Mouse (Mus musculus): ENCODE data around the gene Ttll11. TPM values are rescaled to one million over a fixed set of nuclear protein-coding genes. Genes with fewer than 3 reads are reported as not detected.
A peak's percentile ranks its signal among the peaks of the same experiment; 100 is the strongest.

Ttll11 gene
- polyA plus RNA-seq, 1 experiment from 2014 or later, result 0.75 TPM

DNA sequence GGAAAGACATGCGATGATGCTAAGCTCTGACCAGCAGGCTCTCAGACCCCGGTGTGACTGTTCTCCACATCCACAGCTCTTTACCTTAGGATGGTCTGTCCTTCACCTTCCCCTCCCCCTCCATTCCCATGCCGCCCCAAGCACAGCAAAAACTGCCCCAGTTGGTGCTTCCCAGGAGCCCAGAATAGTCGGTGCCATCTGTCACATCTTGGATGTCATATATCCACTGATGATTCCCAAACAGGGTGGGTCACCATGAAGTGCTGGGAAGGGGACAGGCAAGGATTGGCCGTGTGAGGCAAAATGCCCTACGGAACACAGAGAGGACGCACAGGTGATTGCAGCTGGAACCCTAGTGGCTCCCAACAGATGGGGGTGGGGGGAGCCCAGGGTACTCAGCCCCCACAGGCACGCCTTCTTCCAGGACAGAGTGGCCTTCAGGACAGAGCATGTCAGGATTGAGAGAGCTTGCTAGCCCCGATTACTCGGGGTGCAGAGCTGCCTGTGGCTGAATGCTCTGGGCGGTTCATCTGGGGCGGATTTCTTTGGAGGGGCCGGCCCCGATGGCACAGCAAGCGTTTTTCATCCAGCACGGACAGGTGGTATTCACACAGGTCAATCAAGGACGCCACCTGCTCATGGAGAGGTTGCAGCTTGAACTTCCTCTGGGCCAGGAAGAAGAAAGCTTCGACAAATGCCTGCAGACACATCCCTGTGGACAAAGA lies 227.8 kb downstream of the Ttll11 start:
- Histone ChIP-seq H3K36me3 (ENCODE audit: insufficient read depth, low read length) (no peaks in the 10 kb centered on the region), H3K27me3 (ENCODE audit: insufficient read depth, low read length) (no peaks in the 10 kb centered on the region), H3K9ac (replicated peaks; ENCODE audit: low read length) (no peak overlapping the region), H3K4me3 (ENCODE audit: low read length) (no peak overlapping the region), H3K4me2 (replicated peaks; ENCODE audit: low read depth, low read length) (no peak overlapping the region), H3K27ac (ENCODE audit: low read length) (no peak overlapping the region), H3K9me3 (ENCODE audit: low read length) (no peaks in the 10 kb centered on the region), H3K4me1 (ENCODE audit: insufficient read depth, low read length) (peaks cover 2% of the 10 kb centered on the region; the same call in 1 of the 2 replicates)
- 82% methylated on average over 18 of the region's 18 CpGs for WGBS
- ATAC-seq (ENCODE audit: low FRiP score, low TSS enrichment), result no peak

DNA sequence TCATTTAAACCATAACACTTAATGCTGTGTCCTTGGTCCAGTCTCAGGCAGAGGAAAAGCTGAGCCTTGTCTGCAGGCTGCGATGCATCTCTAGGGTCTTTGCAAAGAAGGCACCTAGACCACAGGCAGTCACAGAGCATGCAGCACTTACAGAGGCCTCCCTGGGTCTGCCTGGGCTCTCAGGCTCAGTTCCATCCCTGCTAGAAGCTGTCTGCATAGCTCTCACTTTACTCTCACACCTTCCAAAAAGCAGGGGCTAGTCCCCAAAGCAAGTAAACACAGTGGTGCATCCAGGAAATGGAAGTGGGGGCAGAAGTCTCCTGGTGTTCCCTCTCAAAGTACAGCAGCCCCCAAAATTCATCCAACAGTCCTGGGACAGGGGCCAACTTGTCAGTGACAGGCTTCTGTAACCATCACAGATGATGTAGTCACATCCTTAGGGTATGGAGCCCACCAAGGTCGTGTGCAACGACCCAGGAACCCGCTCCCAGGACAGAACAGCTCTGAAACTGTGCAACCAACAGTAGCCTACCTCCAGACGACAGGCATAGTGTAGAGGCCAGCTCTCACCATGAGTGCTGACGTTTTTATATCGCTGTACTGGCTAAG lies 229.1 kb downstream of the Ttll11 start:
- Histone ChIP-seq H3K4me1 (ENCODE audit: insufficient read depth, low read length) (peaks cover 2% of the 10 kb centered on the region; the same call in 1 of the 2 replicates), H3K9me3 (ENCODE audit: low read length) (no peaks in the 10 kb centered on the region), H3K4me3 (ENCODE audit: low read length) (no peak overlapping the region), H3K36me3 (ENCODE audit: insufficient read depth, low read length) (no peaks in the 10 kb centered on the region), H3K9ac (replicated peaks; ENCODE audit: low read length) (no peak overlapping the region), H3K4me2 (replicated peaks; ENCODE audit: low read depth, low read length) (no peak overlapping the region), H3K27me3 (ENCODE audit: insufficient read depth, low read length) (no peaks in the 10 kb centered on the region), H3K27ac (ENCODE audit: low read length) (no peak overlapping the region)
- ATAC-seq (ENCODE audit: low FRiP score, low TSS enrichment), result no peak
- 33% methylated on average over 7 of the region's 7 CpGs for WGBS

DNA sequence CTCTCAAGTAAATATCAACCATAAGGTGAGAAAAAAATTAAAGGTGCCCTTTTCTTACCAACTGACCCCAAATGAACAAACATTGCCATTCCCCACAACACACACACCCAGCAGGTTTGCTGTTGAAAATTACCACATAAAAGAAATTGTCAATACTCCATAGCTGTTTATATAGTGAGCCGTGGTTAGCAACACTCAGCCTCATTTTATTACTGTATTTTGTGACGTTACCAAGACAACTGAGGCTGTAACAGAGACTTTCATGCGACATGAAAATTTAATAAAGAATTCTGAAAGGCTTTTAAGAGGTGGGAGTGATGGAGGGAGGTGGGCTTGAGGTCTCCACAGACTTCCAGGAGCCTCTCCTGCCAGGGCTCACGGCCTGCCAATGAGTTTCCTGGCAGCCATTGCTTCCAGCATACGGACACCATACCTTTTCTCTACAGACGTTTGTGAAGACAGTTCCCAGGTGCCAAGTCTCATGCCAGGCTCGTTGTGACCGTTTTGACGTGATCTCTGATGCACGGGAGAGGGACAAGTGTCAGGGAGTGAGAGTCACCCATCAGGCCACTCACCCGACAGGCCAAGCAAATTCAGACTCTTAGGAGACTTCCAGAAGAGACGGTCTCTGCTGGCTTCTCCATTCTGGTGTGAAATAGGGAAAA lies 232.2 kb downstream of the Ttll11 start:
- WGBS, result 69% methylated on average over 12 of the region's 12 CpGs
- no peaks in the 10 kb centered on the region for H3K9me3 ChIP-seq (ENCODE audit: low read length)
- no peaks in the 10 kb centered on the region for H3K27me3 ChIP-seq (ENCODE audit: insufficient read depth, low read length)
- H3K27ac ChIP-seq (ENCODE audit: low read length), result no peak overlapping the region
- no peak overlapping the region for H3K4me3 ChIP-seq (ENCODE audit: low read length)
- peaks cover 2% of the 10 kb centered on the region; the same call in 1 of the 2 replicates for H3K4me1 ChIP-seq (ENCODE audit: insufficient read depth, low read length)
- H3K9ac ChIP-seq (replicated peaks; ENCODE audit: low read length), result no peak overlapping the region
- no peak overlapping the region for H3K4me2 ChIP-seq (replicated peaks; ENCODE audit: low read depth, low read length)
- no peaks in the 10 kb centered on the region for H3K36me3 ChIP-seq (ENCODE audit: insufficient read depth, low read length)
- no peak for ATAC-seq (ENCODE audit: low FRiP score, low TSS enrichment)

DNA sequence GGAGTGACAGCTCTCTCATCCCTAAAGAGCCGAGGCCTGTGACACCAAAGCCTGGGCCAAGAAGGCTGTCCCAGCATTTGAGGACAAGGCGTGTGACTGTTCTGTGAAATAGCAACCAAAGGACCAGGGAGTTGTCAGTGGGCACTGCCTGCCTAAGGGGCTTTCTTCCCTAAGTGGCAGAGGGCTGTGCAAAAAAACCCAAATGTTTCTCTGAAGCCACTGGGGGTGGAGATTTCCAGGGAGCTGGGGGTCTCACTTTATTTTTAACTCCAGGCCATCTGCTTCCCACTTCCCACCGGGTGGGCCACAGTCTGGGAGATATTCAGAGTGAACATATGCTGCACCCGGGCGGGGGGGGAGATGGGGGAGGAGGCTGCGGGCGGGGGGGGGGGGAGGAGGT lies 233.1 kb downstream of the Ttll11 start:
- no peaks in the 10 kb centered on the region for H3K9me3 ChIP-seq (ENCODE audit: low read length)
- no peak overlapping the region for H3K27ac ChIP-seq (ENCODE audit: low read length)
- H3K36me3 ChIP-seq (ENCODE audit: insufficient read depth, low read length), result no peaks in the 10 kb centered on the region
- H3K4me1 ChIP-seq (ENCODE audit: insufficient read depth, low read length), result peaks cover 2% of the 10 kb centered on the region; the same call in 1 of the 2 replicates
- H3K4me3 ChIP-seq (ENCODE audit: low read length), result no peak overlapping the region
- no peak for ATAC-seq (ENCODE audit: low FRiP score, low TSS enrichment)
- H3K4me2 ChIP-seq (replicated peaks; ENCODE audit: low read depth, low read length), result no peak overlapping the region
- no peaks in the 10 kb centered on the region for H3K27me3 ChIP-seq (ENCODE audit: insufficient read depth, low read length)
- 38% methylated on average over 3 of the region's 7 CpGs for WGBS
- H3K9ac ChIP-seq (replicated peaks; ENCODE audit: low read length), result no peak overlapping the region

DNA sequence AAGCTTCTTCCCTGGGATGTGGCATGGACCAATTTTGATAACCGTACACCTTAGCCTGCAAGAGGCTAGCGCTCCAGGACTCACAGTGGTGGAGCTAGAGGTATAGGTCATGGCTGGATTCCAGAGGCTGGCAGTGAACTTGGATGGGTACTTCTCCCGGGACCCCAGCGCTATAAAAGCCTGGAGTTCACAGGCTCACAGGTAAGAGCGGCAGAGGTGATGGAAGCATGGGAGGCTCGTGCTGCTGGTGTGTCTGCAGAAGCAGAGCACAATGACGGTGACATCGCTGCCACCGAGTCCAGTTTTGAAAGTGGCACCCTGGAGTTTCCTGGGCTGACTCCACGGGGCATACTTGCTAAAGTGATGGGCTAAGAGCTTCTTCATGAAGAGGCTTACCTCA lies 233.8 kb downstream of the Ttll11 start:
- 89% methylated on average over 10 of the region's 10 CpGs for WGBS
- Histone ChIP-seq H3K36me3 (ENCODE audit: insufficient read depth, low read length) (no peaks in the 10 kb centered on the region), H3K27me3 (ENCODE audit: insufficient read depth, low read length) (no peaks in the 10 kb centered on the region), H3K9ac (replicated peaks; ENCODE audit: low read length) (no peak overlapping the region), H3K4me3 (ENCODE audit: low read length) (no peak overlapping the region), H3K4me1 (ENCODE audit: insufficient read depth, low read length) (no peaks in the 10 kb centered on the region), H3K27ac (ENCODE audit: low read length) (no peak overlapping the region), H3K9me3 (ENCODE audit: low read length) (no peaks in the 10 kb centered on the region), H3K4me2 (replicated peaks; ENCODE audit: low read depth, low read length) (no peak overlapping the region)
- ATAC-seq (ENCODE audit: low FRiP score, low TSS enrichment), result no peak

DNA sequence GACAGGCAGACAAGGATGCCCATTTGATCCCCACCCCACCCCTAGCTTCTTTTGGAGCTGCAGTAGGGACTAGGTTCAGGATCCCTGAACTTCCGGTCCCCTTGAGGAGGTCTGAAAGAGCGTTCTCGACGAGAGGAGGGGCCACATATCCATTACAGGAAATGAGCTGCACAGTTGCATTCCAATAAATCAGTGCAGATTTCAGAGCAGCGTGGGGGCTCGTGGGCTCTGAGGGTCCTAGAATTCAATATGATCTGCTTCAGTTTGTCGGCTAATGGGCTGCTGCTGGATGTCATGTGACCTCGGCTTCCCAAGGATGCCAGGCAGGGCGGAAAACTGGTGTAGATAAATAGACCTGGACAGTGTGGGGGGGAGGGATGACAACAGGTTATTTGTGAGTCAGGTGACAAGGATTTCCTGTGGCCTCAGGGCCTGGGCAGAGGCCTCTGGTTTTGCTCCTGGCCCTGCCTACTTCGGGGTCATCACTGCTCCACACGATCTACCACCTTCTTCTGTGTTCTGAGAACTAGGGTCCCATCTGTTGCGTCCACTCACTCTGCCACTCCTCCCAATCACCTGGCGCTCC lies 240.0 kb downstream of the Ttll11 start:
- peaks cover 6% of the 10 kb centered on the region; the same call in 1 of the 2 replicates for H3K9me3 ChIP-seq (ENCODE audit: low read length)
- no peak overlapping the region for H3K4me3 ChIP-seq (ENCODE audit: low read length)
- peak overlapping the region; percentile 14; the same call in 1 of the 2 replicates for H3K4me2 ChIP-seq (replicated peaks; ENCODE audit: low read depth, low read length)
- no peaks in the 10 kb centered on the region for H3K27me3 ChIP-seq (ENCODE audit: insufficient read depth, low read length)
- no peaks in the 10 kb centered on the region for H3K36me3 ChIP-seq (ENCODE audit: insufficient read depth, low read length)
- ATAC-seq (ENCODE audit: low FRiP score, low TSS enrichment), result peak; percentile 57
- 15% methylated on average over 13 of the region's 13 CpGs for WGBS
- H3K4me1 ChIP-seq (ENCODE audit: insufficient read depth, low read length), result peaks cover 17% of the 10 kb centered on the region
- H3K27ac ChIP-seq (ENCODE audit: low read length), result no peak overlapping the region
- H3K9ac ChIP-seq (replicated peaks; ENCODE audit: low read length), result no peak overlapping the region

DNA sequence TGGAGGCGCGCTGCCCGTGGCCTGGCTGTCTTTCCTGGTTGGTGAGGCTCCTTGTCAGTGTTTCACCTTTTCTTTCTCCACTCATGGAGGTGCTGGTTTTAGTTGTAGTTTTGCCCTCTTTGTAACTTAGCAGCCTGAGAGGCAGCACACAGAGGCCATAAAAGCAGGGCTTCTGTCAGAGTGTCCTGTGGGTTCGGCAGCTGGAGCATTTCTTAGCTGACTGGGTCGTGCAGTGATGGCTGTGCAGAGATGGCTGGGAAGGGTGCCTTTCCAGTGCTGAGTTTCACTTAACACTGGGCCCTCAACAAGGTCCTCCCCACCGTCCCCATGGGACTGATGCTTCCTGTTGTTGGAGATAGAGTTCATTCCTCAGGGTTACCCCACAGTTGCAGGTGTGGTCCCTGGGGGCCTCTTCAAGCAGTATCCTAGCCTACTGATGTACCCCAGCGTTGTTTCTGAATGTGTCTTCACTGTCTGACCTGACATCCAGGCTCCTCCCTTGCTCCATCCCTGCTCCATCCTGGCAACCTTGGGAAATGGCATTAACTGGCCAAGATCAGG lies 242.2 kb downstream of the Ttll11 start:
- H3K27ac ChIP-seq (ENCODE audit: low read length), result peak overlapping the region; percentile 63
- ATAC-seq (ENCODE audit: low FRiP score, low TSS enrichment), result peak; percentile 37; the same call in 1 of the 2 replicates
- no peak overlapping the region for H3K4me2 ChIP-seq (replicated peaks; ENCODE audit: low read depth, low read length)
- WGBS, result 51% methylated on average over 7 of the region's 7 CpGs
- peaks cover 7% of the 10 kb centered on the region; the same call in 1 of the 2 replicates for H3K9me3 ChIP-seq (ENCODE audit: low read length)
- peaks cover 17% of the 10 kb centered on the region for H3K4me1 ChIP-seq (ENCODE audit: insufficient read depth, low read length)
- no peaks in the 10 kb centered on the region for H3K27me3 ChIP-seq (ENCODE audit: insufficient read depth, low read length)
- no peaks in the 10 kb centered on the region for H3K36me3 ChIP-seq (ENCODE audit: insufficient read depth, low read length)
- H3K9ac ChIP-seq (replicated peaks; ENCODE audit: low read length), result no peak overlapping the region
- no peak overlapping the region for H3K4me3 ChIP-seq (ENCODE audit: low read length)

DNA sequence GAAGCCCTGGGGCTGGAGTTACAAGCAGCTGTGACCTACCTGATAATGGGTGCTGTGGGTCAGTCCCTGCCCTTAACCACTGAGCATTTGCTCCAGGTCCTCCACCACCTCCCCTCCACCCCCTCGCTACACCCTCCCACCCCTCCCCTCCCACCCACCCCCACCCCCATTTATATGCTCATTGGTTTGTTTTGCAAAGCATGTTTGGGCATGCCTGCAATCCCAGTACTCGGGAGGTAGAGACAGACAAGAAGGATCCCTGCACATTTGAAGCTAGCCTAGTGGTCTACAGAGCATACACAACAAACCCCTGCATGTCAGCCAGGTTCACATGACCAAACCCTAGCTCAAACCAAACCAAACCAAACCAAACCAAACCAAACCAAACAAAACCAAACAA lies 243.7 kb downstream of the Ttll11 start:
- Histone ChIP-seq H3K9ac (replicated peaks; ENCODE audit: low read length) (no peak overlapping the region), H3K4me2 (replicated peaks; ENCODE audit: low read depth, low read length) (no peak overlapping the region), H3K36me3 (ENCODE audit: insufficient read depth, low read length) (peaks cover 4% of the 10 kb centered on the region; the same call in 1 of the 2 replicates), H3K4me1 (ENCODE audit: insufficient read depth, low read length) (peaks cover 28% of the 10 kb centered on the region), H3K27ac (ENCODE audit: low read length) (no peak overlapping the region), H3K4me3 (ENCODE audit: low read length) (no peak overlapping the region), H3K9me3 (ENCODE audit: low read length) (peaks cover 7% of the 10 kb centered on the region; the same call in 1 of the 2 replicates), H3K27me3 (ENCODE audit: insufficient read depth, low read length) (no peaks in the 10 kb centered on the region)
- ATAC-seq (ENCODE audit: low FRiP score, low TSS enrichment), result no peak
- WGBS, result 85% methylated on average over 2 of the region's 2 CpGs

DNA sequence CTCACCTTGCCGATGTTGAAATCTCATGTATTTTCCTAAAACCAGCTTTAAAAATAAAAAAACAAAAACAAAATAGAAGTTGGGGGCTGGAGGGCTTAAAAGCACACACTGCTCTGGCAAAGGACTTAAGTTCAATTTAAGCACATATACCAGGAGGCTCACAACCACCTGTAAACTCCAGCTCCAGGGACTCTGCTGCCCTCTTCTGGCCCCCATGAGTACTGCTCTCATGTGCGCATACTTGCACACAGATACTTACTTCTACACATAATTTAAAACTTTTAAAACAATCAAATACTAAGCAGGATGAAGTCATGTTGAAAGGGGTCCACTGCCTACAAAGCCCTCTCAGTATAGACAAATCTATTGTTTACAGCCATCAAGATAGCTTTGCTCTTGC lies 244.7 kb downstream of the Ttll11 start:
- Histone ChIP-seq H3K9me3 (ENCODE audit: low read length) (peaks cover 7% of the 10 kb centered on the region; the same call in 1 of the 2 replicates), H3K36me3 (ENCODE audit: insufficient read depth, low read length) (peaks cover 6% of the 10 kb centered on the region; the same call in 1 of the 2 replicates), H3K4me3 (ENCODE audit: low read length) (no peak overlapping the region), H3K27ac (ENCODE audit: low read length) (no peak overlapping the region), H3K27me3 (ENCODE audit: insufficient read depth, low read length) (no peaks in the 10 kb centered on the region), H3K9ac (replicated peaks; ENCODE audit: low read length) (no peak overlapping the region), H3K4me2 (replicated peaks; ENCODE audit: low read depth, low read length) (no peak overlapping the region), H3K4me1 (ENCODE audit: insufficient read depth, low read length) (peaks cover 35% of the 10 kb centered on the region)
- WGBS, result 99% methylated on average over 2 of the region's 2 CpGs
- ATAC-seq (ENCODE audit: low FRiP score, low TSS enrichment), result no peak
